Mouse (Mus musculus): ENCODE data around the gene Zfp91.
"Not testable (repeated sequence)": the region's sequence is repeated elsewhere in the genome, so short reads cannot be mapped to it uniquely, and the experiment has no call there.

The Zfp91 gene

GRCm38 (mm10) chr19:12792374-12792773, 3.6 kb downstream of the Zfp91 start:
- DNase-seq = no peak

GRCm38 (mm10) chr19:12787721-12788120, 8.2 kb downstream of the Zfp91 start:
- no peak for DNase-seq

GRCm38 (mm10) chr19:12786803-12787395, 9.0 kb downstream of the Zfp91 start:
- no peak for DNase-seq

GRCm38 (mm10) chr19:12780437-12780836, 15.5 kb downstream of the Zfp91 start:
- DNase-seq = no peak

- DNase-seq = no peak
Measured at GRCm38 (mm10) chr19:12770888-12771287, 25.0 kb downstream of the Zfp91 start.

- no peak for DNase-seq
Measured at GRCm38 (mm10) chr19:12765308-12765707, 30.6 kb downstream of the Zfp91 start, which contains the start of gene Cntf. Cntf (minus strand) TSS chr19:12765632.

GRCm38 (mm10) chr19:12762212-12763130, 33.5 kb downstream of the Zfp91 start:
- DNase-seq = peak in 1 of 2 experiments; percentile 10

GRCm38 (mm10) chr19:12759656-12760055, 36.3 kb downstream of the Zfp91 start:
- DNase-seq = no peak

- DNase-seq = no peak
Measured at GRCm38 (mm10) chr19:12758936-12759478, 36.9 kb downstream of the Zfp91 start.

- DNase-seq = no peak
Measured at GRCm38 (mm10) chr19:12756286-12756685, 39.6 kb downstream of the Zfp91 start.

- DNase-seq = no peak
Measured at GRCm38 (mm10) chr19:12731950-12732349, 64.0 kb downstream of the Zfp91 start.

GRCm38 (mm10) chr19:12731036-12731435, 64.9 kb downstream of the Zfp91 start:
- no peak for DNase-seq

GRCm38 (mm10) chr19:12725851-12726250, 70.1 kb downstream of the Zfp91 start:
- no peak for DNase-seq

- DNase-seq = peak; percentile 7 to 18
Measured at GRCm38 (mm10) chr19:12722308-12722707, 73.6 kb downstream of the Zfp91 start.

- not testable (repeated sequence) for DNase-seq
Measured at GRCm38 (mm10) chr19:12721596-12721995, 74.3 kb downstream of the Zfp91 start.

GRCm38 (mm10) chr19:12720919-12721318, 75.0 kb downstream of the Zfp91 start:
- DNase-seq = not testable (repeated sequence)

GRCm38 (mm10) chr19:12720463-12720862, 75.5 kb downstream of the Zfp91 start:
- no peak for DNase-seq

- no peak for DNase-seq
Measured at GRCm38 (mm10) chr19:12719189-12719588, 76.7 kb downstream of the Zfp91 start.
